Mouse (Mus musculus) liver, embryonic 14.5 days (tissue): ENCODE data around the gene Rheb. TPM values are rescaled to one million over a fixed set of nuclear protein-coding genes. Genes with fewer than 3 reads are reported as not detected.

Experiments
- ATAC-seq: fragments of 200-750 bp; cut with Nextera tagmentation; 2 replicates; pipeline ENCODE4 v1.8.0; 2017; ENCODE audit warnings: moderate number of reproducible peaks, mild to moderate bottlenecking, moderate library complexity; ENCODE audit not compliant: insufficient read depth
- DNase-seq, 3 experiments: peaks; one replicate each; pipeline ENCODE4 v3.0.0-alpha.2; 2012 to 2013; ENCODE audit warnings: low read depth in 3 of 3, low spot score in 3 of 3
- H3K27ac ChIP-seq: fragments of 300-500 bp; sonication (generic); 2 replicates; pipeline ENCODE4 v1.5.1; 2014; ENCODE audit warnings: moderate library complexity, mild to moderate bottlenecking, control low read depth, inconsistent platforms
- H3K27me3 ChIP-seq: fragments of 300-500 bp; sonication (generic); 2 replicates; pipeline ENCODE4 v1.6.1; 2014; ENCODE audit warnings: mild to moderate bottlenecking, low read length, moderate library complexity; ENCODE audit not compliant: control insufficient read depth, insufficient read depth
- H3K36me3 ChIP-seq: fragments of 300-500 bp; sonication (generic); replicated peaks from 2 replicates; pipeline ENCODE4 v1.6.1; 2014; ENCODE audit warnings: low read depth; ENCODE audit not compliant: control insufficient read depth, insufficient read depth
- H3K4me1 ChIP-seq, 2 experiments: fragments of 200-500 bp in 1 of 2; fragments of 300-500 bp in 1 of 2; sonication (generic) in 1 of 2; replicated peaks; 2 replicates each; pipeline ENCODE4 v1.6.1; 2012 to 2014; ENCODE audit warnings: antibody characterized with exemption in 1 of 2, inconsistent platforms in 1 of 2, low read length in 1 of 2; ENCODE audit not compliant: control insufficient read depth in 2 of 2, insufficient read depth in 2 of 2
- H3K4me2 ChIP-seq: fragments of 300-500 bp; sonication (generic); 2 replicates; pipeline ENCODE4 v1.6.1; 2014; ENCODE audit warnings: low read depth, mild to moderate bottlenecking, control low read depth, moderate library complexity
- H3K4me3 ChIP-seq, 2 experiments: fragments of 200-500 bp in 1 of 2; fragments of 300-500 bp in 1 of 2; sonication (generic) in 1 of 2; 2 replicates each; pipeline ENCODE4 v1.5.1; 2012 to 2014; ENCODE audit warnings: low read depth in 2 of 2, low read length in 2 of 2, mild to moderate bottlenecking in 2 of 2, control low read depth in 1 of 2, inconsistent platforms in 1 of 2, moderate library complexity in 1 of 2; ENCODE audit not compliant: insufficient read depth in 1 of 2
- H3K9ac ChIP-seq: fragments of 300-500 bp; sonication (generic); replicated peaks from 2 replicates; pipeline ENCODE4 v1.6.1; 2014; ENCODE audit warnings: mild to moderate bottlenecking, control low read depth, moderate library complexity
- H3K9me3 ChIP-seq: fragments of 300-500 bp; sonication (generic); 2 replicates; pipeline ENCODE4 v1.6.1; 2016; ENCODE audit warnings: low read length, mixed read lengths; ENCODE audit not compliant: control insufficient read depth
- CTCF ChIP-seq: IDR thresholded peaks from 2 replicates; pipeline ENCODE4 v1.5.1; 2016; ENCODE audit warnings: antibody characterized with exemption, low read depth, control low read depth
- EP300 ChIP-seq: IDR thresholded peaks from 2 replicates; pipeline ENCODE4 v1.6.1; 2016; ENCODE audit warnings: antibody characterized with exemption, low read depth
- WGBS: fragments of 180-500 bp; shearing (Covaris S2); extraction: QIAGEN DNeasy Blood & Tissue Kit; methylation state at CpG from one replicate; pipeline ENCODE4 v1.1.7; 2014; ENCODE audit not compliant: insufficient replicate concordance; 5-methylcytosine and 5-hydroxymethylcytosine counted together
- polyA plus RNA-seq, 2 experiments: library from polyadenylated mRNA; depleted of rRNA in 1 of 2; stranded (reverse) in 1 of 2; unstranded in 1 of 2; fragments of >200 nt; fragmentation: Nextera tagmentation in 1 of 2; extraction: Ambion mirVana in 1 of 2; gene quantifications; 2 replicates each; pipeline versions ENCODE4 v1.2.1 to v1.2.3; 2012 to 2014

Gene Rheb
- polyA plus RNA-seq, 2 experiments: 25.9 to 79.5 TPM

DNA sequence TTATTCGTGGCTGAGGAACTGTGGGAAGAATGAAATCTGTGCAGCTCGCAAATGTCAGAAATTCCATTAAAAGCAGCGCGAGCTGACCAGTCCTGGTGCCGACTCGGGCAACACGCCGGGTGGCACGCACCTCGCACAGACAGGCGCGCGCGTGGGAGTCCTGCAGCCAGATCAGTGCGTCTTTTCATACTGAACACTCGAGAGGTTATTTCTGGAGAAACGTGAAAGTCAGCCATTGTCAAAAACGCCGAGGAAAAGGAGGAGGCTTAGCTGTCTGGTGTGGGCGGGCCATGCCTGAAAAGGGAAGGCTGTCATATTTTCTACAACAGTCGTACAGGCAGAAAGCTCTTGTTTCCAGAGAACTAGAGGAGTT is 665 bp upstream of the Rheb start:
- H3K4me2 ChIP-seq: peak overlapping the region; percentile 100
- H3K27me3 ChIP-seq: no peaks in the 10 kb centered on the region
- peak; percentile 4; the same call in 1 of the 2 replicates for ATAC-seq
- H3K9ac ChIP-seq: peak overlapping the region; percentile 79
- DNase-seq: no peak
- WGBS: 1% methylated on average over 21 of the region's 21 CpGs
- H3K36me3 ChIP-seq: no peaks in the 10 kb centered on the region
- peak overlapping the region; percentile 95 for H3K27ac ChIP-seq
- H3K9me3 ChIP-seq: no peaks in the 10 kb centered on the region
- TF ChIP-seq CTCF (no peak), EP300 (no peak)
- H3K4me3 ChIP-seq: peak overlapping the region; percentile 57 to 82
- peaks cover 27% of the 10 kb centered on the region in 2 experiments for H3K4me1 ChIP-seq

DNA sequence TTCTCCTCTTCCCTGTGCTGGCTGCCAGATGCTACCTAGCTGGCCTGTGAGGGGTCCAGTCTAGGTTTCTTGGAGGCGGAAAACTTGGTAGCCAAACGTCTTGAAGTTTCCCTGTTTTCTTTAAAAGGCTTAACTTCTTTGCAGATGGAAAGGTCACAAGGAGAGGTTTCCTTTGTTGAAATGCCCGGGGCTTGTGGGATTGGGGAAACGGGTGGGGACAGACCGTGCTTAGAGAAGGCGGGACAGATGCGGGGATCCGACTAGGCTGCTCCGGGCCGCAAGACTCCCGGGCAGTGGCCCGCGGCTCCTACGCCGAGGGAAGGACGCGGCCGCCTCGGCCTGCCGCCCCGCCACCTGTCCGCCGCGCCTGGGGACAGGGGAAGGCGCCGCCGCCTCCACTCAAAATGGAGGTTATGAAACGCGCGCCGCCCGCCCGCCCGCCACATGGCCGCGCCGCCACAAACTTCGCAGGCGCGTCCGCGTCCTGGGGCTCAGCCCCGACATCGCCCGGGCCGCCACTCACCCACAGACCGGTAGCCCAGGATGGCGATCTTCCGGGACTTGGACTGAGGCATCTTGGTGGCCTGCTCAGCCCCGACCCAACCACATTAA is 656 bp downstream of the Rheb start:
- Histone ChIP-seq H3K36me3 (no peaks in the 10 kb centered on the region), H3K27me3 (no peaks in the 10 kb centered on the region), H3K4me3 (peak overlapping the region; percentile 82 to 89), H3K9me3 (no peaks in the 10 kb centered on the region), H3K4me1 (peaks cover 27 to 30% of the 10 kb centered on the region in 2 experiments), H3K4me2 (peak overlapping the region; percentile 100), H3K9ac (peak overlapping the region; percentile 92), H3K27ac (peak overlapping the region; percentile 95)
- ATAC-seq (peak; percentile 4), DNase-seq (peak in 2 of 3 experiments; percentile 31 to 34)
- TF ChIP-seq CTCF (no peak), EP300 (no peak)
- WGBS: under 1% methylated on average over 50 of the region's 50 CpGs

DNA sequence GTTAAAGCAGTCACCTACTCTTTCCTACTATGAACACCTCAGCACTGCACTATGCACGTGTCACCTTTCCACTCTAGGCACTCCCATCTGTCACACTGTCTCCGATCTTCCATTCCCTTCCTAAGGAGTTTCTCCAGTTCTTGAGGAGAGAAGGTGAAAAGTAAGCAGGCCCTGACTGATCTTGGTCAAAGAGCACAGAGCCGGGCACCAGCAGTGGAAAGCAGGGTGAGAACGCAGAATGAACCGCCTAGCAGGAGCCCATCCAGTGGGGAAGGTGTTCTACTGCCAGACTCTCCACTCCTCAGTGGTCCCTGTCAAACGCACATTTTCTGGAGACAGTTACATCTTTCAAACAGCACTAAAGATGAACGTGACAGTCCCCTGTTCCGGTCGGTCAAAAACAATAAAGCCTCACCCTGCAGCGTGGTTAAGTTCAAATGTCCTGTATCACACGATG is 1.4 kb downstream of the Rheb start:
- Histone ChIP-seq H3K4me1 (peaks cover 27 to 30% of the 10 kb centered on the region in 2 experiments), H3K9ac (peak overlapping the region; percentile 92), H3K4me3 (peak overlapping the region; percentile 82 to 89), H3K9me3 (no peaks in the 10 kb centered on the region), H3K36me3 (no peaks in the 10 kb centered on the region), H3K27me3 (no peaks in the 10 kb centered on the region), H3K4me2 (peak overlapping the region; percentile 100), H3K27ac (peak overlapping the region; percentile 95)
- WGBS: 8% methylated on average over 11 of the region's 11 CpGs
- TF ChIP-seq EP300: no peak
- no peak for TF ChIP-seq CTCF
- ATAC-seq (no peak), DNase-seq (no peak)

DNA sequence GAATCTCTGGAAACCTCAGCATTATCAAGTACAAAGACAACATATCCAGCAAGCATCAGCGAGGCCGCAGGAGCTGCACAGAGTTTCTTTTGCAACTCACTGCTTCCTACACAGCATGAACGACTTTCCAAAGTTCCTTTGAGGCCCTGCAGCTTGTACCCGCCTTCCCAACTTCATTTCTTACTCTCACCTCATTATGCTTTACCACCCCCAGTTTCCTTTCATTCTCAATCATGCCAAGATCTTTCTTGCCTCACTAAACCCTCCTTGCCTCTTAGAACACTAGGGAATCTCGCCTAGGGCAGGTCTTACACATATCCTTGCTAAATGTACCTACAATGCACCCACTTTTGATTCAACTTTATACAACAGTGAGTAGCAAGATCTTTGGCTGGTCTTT is 7.9 kb downstream of the Rheb start:
- ATAC-seq: no peak
- H3K9ac ChIP-seq: no peak overlapping the region
- H3K27ac ChIP-seq: no peak overlapping the region
- TF ChIP-seq EP300: no peak
- TF ChIP-seq CTCF: no peak
- 55% methylated on average over 5 of the region's 5 CpGs for WGBS
- H3K9me3 ChIP-seq: no peaks in the 10 kb centered on the region
- peaks cover 9% of the 10 kb centered on the region in 2 experiments for H3K4me1 ChIP-seq
- no peaks in the 10 kb centered on the region for H3K27me3 ChIP-seq
- H3K4me3 ChIP-seq: no peak overlapping the region
- DNase-seq: no peak
- H3K36me3 ChIP-seq: no peaks in the 10 kb centered on the region
- no peak overlapping the region for H3K4me2 ChIP-seq

DNA sequence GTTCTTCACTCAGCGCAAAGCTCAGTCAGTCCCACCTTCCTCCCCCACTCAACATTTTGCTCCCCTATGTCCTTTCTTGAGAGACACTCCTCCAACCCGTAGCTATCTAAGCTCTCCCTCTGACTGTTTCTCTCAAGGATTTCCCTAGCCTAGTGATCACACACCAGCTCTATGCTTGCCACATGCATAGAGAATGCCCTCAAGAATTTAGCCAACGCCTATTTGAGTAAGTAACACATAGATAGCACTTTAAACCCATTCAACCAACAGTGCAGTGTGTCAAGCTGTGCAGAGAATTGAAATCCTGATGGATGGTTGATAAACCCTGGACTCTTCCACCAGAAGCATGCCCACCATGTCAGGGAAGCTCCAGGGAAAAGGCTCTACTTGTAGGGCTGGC is 10.5 kb downstream of the Rheb start:
- no peak overlapping the region for H3K4me2 ChIP-seq
- TF ChIP-seq EP300 (no peak), CTCF (no peak)
- no peak overlapping the region for H3K4me3 ChIP-seq
- H3K27me3 ChIP-seq: no peaks in the 10 kb centered on the region
- H3K27ac ChIP-seq: no peak overlapping the region
- DNase-seq (no peak), ATAC-seq (no peak)
- peaks cover 0 to 9% of the 10 kb centered on the region in 2 experiments; a peak in 3 of 4 replicates for H3K4me1 ChIP-seq
- no peaks in the 10 kb centered on the region for H3K9me3 ChIP-seq
- H3K9ac ChIP-seq: no peak overlapping the region
- H3K36me3 ChIP-seq: no peaks in the 10 kb centered on the region
- 64% methylated on average over 3 of the region's 3 CpGs for WGBS
